Mouse (Mus musculus) spleen, embryonic (tissue): ENCODE results near the gene Eci2.
"Not testable (repeated sequence)": the region's sequence is repeated elsewhere in the genome, so short reads cannot be mapped to it uniquely, and the experiment has no call there.

Experiments
- CTCF ChIA-PET: fragments of 350-600 bp; sonication (Branson Sonifier 250); formaldehyde crosslinking; loops from one replicate; lab custom pipeline; 2022; lab: Charles Lee

Eci2 gene

DNA sequence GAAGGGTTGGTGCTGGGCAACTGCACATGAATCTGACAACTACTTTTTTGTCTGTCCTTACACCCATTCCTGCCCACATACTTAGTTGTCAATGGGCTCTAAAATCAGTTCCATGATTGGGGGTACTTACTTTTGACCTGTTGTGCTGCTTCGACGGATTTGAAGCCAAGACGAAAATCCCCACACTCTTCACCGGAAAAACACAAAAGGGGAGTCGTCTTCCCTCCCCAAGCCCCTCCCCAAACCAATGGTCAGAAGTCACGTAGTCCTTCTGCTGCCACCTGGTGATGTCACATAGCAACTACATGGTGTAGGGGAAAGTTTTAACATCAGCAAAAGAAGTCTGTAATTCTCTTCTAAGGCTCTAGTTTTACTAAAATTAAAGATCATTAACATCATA is at the start of gene Eci2:
Eci2 (minus strand) TSS at position 218 of the 400 bp plus-strand sequence.
- CTCF ChIA-PET: no interaction called here

DNA sequence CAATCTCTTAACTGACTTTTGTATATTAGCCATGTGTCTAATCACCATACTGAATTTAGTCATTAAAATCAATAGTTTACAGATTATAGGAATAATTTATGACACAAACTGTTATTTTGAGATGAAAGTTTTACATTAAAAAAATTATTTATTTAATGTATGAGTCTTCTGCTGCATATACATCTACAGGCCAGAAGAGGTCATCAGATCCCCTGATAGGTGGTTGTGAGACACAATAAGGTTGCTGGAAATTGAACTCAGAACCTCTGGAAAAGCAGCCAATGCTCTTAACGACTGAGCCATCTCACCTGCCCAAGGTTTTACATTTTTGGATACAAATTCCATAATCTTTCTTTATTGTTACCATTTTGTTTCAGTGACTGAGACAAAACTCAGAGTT is 48.0 kb upstream of the Eci2 start:
- CTCF ChIA-PET: interaction anchor here (0.6 kb wide), 1 partner anchor 888 kb away, joined by 4 read pairs; no protein-coding TSS in a partner anchor

DNA sequence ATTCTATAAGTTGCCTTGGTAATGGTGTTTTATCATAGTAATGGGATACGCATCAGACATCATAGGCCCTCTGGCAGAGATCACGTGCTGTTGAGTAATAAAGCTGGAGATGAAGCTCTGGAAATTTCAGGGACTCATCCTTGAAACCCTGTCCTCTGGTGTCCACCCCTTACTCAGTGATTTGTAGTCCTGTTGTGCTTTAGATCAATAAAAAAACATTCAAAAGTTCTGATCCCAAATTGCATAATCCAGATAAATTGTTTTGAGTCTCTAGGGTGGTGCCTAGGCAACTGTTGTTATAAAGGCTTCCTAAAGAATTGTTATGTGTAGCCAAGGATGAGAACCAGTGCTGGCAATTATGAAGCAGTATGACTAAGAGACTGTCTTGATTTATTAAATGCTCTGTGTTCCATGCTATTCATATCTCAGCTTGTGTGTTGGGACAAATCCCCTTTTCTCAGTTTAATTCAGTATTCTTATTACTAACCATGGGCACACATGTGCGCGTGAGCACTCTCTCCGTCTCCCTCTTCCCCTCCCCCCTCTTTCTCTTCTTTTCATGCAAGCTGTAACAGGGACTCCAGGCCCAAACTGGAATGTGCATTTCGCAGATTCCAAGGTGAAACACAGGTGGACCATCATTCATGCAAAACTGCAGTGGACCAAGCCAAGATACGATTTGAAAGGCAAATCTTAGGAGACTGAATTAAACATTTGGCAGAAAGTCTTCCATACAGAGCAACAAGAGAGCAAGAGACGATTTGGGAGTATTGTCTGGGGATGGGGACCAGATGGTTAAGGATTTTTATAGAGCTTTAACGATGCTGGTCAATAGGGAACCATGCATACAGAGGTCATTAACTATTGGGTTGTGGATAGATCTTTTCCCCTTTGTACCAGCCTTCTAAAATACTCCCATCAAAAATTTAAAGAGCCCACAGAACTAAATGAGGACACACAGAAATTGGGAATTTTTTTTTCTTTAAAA is 43.9 kb upstream of the Eci2 start:
- CTCF ChIA-PET: interaction anchor here (0.5 kb wide), 1 partner anchor 14 kb away, joined by 7 read pairs; no protein-coding TSS in a partner anchor

DNA sequence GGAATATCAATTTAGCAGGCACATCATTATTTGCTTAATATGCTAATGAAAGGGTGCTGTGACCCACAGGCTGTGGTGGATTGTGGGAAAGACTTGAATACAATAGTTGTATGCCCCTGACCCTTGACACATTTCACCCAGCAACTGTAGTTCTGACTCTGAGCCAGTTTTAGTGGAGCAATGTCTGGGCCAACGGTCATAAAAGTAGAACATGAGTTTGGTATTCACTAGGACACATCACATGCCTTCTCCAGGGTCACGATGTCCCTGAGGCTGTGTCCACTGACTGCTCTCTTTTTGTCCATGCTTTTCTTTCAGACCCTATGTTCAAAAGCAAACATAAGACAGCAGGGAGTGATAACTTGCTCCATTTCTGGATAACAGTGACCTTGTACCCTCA is 40.2 kb upstream of the Eci2 start:
- CTCF ChIA-PET: interaction anchor here (0.6 kb wide), 1 partner anchor 43 kb away, joined by 3 read pairs; no protein-coding TSS in a partner anchor

DNA sequence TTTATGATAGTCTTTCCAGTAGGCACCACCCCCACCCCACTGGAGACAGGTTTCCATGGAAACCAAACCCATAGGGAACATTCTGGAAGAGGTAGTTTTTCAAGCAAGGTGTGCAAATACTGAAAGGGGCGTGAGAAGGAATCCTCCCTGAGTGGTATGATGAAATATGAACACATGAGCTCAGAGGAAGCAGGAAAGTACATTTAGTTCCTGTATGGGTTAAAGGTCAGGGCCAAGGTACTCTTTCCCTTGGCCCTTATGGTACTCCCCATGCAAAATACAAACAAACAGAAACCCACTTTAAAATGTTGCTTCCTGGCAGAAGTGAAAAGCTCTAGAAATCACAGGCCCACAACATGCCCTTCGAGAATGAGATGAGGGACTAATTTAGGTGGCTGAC is 39.1 kb upstream of the Eci2 start:
- CTCF ChIA-PET: no interaction called here

DNA sequence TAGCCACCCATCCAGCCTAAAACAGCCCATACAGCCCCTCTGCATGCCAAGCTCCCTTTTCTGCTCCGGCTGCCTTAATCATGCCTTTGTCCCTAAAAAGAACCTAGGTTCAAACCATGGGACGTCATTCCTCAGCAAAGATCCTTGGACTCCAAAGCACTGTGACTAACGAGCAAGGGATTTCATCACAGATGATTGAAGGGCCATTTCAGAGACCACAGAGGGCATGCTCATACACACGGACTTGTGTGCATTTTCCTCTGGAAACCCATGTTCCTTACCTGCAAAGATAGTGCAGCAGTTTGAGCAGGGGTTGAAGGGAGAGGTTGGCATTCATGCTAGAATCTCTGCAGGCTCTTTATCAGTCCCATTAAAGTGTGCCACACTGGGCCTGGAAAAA is 37.5 kb upstream of the Eci2 start:
- CTCF ChIA-PET: no interaction called here

DNA sequence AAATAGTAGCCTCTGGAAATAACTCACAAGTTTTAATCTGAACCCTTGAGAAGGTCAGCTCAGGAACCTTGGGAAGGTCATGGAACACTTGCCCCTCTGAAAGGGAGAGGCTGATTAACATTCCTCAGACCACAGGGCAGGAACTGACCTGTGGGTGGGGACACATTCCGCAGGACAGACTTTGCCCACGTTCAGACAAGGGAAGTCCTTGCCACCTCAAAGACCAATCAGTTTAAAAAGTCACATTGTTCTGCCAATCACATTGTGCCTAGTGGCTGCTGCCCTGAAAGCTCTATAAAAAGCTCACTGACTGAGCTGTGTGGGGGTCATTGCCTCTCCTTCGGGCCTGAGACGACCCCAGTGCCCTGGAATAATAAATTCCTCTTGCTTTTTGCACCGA is 31.2 kb upstream of the Eci2 start:
- CTCF ChIA-PET: no interaction called here

DNA sequence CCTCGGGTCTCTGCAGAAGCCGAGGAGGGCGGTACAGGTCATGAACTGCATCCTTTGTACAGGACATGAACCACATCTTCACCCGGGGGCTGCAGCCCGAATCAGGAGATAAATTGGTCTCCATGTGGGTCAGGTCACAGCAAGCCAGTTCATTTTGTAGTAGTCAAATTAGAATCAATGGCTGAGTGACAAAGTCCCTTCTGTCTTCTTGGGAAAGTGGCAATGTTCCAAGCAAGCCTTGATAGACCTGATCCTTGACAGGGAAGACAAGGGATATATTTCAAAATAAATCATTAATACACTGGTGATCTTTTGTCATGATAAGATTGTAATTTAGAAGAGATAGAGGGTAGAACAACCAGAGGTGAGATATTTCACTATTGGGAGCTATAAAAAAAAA is 9.6 kb upstream of the Eci2 start:
- CTCF ChIA-PET: no interaction called here

DNA sequence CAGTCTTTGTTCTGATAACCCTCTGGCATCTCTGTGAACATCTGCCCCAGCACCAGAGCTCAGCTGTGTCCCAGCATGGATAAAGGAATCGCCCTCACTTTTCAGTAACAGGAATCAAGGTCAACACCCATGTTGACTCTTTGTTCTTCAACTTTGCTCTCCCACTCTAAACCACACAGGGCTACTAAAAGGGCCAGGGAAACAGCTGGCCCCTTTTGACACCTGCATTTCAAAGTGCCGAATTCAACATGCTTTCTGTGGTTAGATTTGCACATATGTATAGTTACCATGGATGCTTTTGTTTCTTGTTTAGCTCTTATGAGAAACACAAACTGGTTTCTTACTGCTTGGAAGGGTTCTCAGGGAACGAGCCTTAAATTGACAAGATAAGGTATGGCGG is 8.8 kb upstream of the Eci2 start:
- CTCF ChIA-PET: no interaction called here

DNA sequence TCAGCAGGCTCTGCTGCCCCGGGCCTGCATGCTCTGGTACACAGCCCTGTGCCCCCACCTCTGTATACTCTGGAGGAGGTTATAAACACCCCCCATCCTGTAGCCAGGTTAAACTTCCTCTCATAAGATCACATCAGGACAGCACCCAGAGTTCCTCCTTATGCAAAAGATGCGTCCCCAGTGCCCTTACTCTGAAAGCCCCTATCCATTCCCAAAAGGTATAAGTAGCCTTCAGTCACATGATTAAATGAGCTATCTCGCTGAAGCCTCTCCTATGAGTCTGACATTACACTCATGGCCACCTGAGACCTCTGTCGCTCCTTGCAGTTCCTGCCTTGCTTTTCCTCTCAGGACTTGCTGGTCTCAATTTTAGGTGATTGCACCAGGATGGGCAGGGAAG is 6.7 kb upstream of the Eci2 start:
- CTCF ChIA-PET: no interaction called here

DNA sequence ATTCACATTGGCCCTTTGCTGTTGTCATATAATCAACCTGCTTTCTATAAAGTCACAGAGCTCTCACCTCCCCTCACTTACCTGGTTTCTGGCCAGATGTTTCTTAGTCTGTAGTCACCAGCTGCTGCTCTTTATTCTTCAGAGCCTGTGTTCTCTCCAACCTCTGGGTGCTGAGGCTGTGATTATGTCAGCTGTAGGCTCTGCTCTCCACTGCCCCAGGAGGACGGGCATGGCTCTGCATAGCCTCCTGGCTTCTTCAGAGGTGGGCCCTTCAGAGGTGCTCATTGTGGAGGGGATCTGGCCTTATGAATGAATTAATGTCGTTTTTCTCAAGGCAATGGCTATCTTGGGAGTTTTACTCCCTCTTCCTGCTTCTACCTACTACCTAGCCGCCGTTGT is 4.8 kb upstream of the Eci2 start:
- CTCF ChIA-PET: no interaction called here

DNA sequence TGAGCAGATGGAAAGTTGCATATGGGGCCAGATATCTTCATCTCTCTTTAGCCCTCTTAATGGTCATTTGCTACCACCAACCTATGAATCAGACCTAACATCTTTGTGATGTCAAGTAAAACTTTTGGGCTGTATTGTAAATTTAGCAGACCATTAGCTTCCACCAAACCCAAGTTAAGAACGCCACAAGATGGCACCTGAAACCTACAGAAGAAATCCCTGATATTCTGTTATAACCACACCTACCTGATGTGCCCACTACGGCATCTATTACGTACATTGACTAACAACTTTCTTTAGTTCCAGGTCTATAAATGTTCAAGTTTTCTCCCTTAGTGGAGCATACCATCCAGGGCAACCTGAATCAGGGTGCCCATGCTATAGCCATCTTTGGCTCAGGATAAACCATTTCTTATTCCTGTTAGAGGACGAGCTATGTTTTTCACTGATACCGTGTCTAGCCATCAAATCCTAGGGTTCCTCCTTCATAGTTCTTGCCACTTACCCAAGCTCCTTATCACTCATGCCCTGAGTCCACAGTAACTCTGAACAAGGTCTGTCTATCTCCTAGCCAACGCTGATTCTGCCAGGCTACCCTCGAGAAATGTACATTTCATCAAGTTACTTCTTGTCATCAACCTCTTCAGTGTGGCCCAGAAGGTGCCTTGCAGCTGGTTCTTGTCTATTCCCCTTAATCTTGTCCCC is 4.2 kb upstream of the Eci2 start:
- CTCF ChIA-PET: no interaction called here

DNA sequence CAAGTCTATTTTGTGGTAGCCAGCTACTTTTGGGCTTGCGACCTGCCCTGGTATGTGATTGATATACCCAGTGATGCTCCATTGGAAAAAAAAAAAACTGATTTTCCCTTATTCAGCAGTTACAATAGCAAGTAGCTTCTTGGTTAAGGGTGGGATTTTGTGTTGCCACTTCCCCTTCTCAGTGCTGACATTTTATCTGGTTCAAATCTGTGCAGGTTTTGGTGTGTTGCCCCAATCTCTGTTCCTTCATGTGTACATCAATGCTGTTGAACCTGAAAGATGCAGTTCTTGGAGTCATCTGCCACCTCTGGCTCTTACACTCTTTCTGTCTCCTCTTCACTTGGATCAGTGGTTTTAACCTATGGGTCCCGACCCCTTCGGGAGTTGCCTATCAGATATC is 1.5 kb upstream of the Eci2 start:
- CTCF ChIA-PET: no interaction called here

DNA sequence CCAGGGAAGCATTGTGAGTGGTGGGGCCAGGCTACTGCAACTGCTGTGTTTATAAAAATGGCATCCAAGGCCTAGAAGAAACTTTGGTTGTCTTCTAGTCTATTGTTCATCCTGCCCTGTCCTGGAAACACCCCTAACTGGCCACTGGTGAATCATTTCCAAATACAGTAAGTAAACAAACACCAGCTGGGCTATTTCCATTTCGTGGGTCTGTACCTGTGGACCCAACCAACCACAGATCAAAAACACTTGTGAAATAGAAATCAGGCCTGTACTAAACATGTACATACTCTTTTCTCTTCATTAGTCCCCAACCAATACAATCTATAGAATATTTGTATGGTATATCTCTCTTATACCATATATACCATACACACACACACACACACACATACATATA is 3.5 kb downstream of the Eci2 start:
- CTCF ChIA-PET: not testable (repeated sequence)

DNA sequence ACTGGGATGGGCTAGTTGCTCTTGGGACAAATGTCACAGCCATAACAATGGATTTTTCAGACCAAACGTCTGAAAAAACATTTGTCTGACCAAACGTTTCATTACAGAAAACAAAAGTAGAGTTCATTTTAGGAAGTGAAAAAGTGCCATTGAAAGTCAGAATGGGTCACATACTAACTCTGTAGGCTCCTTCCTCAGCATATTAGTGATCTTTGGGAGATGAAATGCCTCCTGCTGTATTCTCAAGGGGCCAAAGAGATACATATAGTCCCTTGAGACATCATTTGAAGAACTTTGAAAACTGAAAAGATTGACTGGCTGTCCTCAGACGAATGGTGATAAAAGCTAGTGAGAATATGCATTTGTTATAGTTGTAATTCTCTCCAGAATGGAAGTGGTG is 6.5 kb downstream of the Eci2 start:
- CTCF ChIA-PET: no interaction called here

DNA sequence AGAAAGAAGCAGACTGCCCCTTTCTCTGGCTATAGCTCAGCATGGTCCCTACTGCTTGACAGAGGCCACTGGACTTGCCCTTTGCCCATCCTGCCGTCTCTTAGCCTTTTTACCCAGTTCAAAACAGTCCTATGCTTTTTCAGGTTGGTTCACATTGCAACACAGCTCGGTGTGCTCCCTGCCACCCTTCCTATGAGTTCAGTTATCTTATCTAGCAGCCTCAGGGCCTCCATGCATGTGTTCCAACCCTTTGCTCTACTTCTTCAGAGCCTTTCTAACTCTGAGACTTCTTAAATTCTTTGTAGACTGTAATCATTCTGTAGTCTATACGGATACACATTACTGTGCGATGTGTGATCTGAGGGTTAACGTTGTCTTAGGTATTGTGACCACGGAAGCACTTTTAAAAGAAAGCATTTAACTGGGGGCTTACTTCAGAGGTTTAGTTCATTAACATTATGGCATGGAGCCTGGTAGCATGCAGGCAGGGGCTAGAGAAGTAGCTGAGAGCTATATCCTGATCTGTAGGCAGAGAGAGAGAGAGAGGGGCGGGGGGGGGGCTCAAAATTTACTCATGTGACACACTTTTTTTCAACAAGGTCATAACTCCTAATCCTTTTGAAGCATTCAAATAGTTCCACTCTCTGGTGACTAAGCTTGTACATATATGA is 7.9 kb downstream of the Eci2 start:
- CTCF ChIA-PET: no interaction called here

DNA sequence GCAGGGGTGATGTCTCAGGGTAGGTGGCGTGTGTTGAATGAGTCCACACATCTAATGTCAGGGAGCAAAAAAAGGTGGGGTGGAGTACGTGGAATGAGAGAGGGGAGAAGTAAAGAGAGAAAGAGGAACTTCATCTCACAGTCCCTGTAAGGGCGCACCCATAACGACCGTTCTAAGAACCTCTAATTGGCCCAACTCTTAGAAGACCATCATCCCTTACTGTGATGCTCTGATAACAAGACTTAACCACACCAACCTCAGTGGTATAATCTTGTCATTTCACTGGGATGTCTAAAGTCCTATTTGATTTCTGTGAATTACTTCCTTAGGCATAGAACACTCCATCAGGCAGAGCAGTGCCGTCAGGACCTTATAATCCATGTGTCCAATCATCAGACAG is 9.5 kb downstream of the Eci2 start:
- CTCF ChIA-PET: no interaction called here

DNA sequence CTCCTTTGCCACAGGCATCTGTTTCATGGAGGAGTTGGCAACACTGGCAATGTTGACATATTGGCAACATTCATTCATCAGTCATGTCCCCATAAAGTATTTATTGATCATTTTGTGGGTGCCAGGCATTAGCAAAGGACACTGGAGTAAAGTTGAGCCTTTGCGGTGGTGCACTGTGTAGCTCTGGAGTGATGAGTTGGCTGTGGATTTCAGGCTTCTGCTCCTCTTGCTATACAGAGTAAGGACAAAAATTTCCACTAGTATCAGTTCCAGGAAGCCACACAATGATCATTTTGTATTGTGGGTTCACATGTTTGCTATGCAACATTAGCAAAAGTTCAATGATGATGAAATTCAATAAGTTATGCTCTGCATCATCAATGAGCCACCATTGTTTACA is 10.8 kb downstream of the Eci2 start:
- CTCF ChIA-PET: no interaction called here

DNA sequence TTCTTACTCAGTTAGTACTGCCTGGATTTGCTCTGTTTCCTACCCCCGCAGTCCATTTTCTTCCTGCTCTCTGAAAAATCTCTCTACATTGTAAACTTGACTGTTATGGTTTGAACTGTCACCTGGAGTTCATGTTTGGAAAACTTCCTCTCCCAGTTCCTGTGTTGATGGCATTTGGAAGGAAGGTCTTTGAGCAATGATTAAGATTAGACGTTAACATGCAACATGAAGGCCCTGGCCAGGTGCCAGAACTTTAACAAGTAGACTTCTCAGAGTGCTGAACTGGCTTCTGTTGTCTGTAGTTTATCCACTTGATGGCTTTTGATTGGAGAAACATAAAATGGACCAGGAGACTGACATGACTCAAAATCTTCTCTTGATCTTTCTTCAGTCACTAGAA is 31.0 kb downstream of the Eci2 start:
- CTCF ChIA-PET: no interaction called here

DNA sequence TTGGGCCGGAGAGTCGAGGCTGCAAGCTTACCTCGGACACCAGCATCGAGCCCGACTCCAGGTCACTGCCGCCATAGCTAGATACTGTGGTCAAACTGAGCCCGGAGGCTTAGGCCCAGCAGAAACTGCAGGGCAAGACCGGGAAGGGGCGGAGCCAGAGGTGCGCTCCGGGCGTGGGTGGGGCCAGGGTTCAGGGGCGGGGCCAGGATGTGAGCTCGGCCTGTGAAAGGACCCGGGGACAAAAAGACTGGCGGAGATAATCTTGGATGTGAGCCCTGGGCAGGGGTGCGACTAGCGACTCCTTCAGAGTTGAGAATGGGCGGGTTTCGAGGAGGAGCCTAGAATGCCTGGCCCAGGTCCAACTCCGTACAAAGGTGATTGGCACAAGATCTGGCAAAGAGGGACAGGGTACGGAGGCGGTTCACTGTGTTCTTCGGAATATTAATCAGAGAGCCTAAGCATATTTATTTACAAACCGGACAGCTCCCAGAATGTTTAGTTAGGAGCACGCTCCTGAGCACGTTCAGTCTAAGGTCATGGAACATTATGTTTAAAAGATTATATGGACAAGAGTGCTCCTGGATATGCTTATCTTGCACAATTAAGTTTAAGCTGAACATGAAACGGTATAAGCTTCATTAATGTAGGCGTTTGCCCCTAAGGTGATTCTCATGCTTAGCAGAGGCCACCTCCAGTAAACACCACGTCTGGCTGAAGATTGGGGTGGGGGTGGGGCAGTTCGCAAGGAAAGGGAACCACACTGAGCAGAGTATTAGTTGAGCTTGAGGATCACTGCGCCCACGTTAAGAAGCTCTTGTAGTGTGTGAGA is 32.7 kb downstream of the Eci2 start:
- CTCF ChIA-PET: no interaction called here

DNA sequence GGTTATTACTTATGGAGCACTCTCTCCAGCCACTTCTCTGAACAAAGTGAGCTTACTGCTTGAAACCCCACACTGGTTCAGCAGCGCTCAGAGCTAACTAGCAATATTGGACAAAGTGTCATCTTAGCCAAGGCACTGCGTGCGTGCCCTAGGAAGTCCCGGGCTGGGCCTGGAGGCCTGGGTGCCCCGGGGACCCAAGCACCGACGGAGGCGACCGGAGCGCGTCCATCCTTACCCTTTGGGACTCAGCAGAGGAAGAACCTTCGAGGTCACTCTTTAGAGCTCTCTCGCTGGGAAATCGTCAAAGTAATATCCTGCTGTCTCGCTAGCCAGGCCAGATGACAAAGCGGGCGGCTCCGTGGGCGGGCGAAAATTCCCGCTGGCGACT is 33.3 kb downstream of the Eci2 start:
- CTCF ChIA-PET: no interaction called here
